Mouse (Mus musculus): ENCODE measurements at regions not wholly inside any gene's neighbourhood (a gene's known extent, or its start where the extent isn't known, plus 50 kb on each side); places are given as distances from the start of the nearest gene placed in this dataset.

DNA sequence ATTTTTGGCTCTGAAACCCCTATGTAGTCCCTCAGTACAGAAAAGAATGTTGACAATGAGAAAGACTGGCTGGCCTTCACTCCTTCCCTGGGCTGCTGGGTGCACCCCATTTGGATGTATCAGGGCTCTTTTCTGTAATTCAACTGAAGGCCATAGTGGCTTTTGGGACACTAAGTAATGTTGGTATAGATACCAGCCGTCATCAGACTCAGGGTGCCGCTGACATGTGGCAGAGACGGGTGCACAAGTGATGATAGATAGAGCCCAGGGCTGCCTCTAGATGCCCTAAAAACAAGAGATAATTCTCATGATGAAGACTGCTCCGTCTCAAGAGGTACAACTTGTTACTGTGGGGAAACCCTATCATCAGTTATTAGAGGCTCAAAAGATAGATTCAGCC is 156.7 kb upstream of the Gcfc2 start:
- TF ChIP-seq CTCF (IDR thresholded peaks at IDR 0.05; ENCODE audit: low read depth, low read length): no peak
- TF ChIP-seq POLR2A (IDR thresholded peaks at IDR 0.05; ENCODE audit: insufficient read depth, low read length): no peak
- TF ChIP-seq EP300 (IDR thresholded peaks at IDR 0.05; ENCODE audit: insufficient read depth, low read depth, low read length): no peak
- Histone ChIP-seq H3K4me1 (ENCODE audit: control insufficient read depth, insufficient read depth, low read length) (no peaks in the 10 kb centered on the region), H3K9me3 (replicated peaks; ENCODE audit: control insufficient read depth, insufficient read depth, low read length, poor library complexity, severe bottlenecking) (no peaks in the 10 kb centered on the region), H3K27ac (ENCODE audit: insufficient read depth, low read length) (no peak overlapping the region), H3K9ac (ENCODE audit: low read depth, poor library complexity, severe bottlenecking) (no peak overlapping the region), H3K27me3 (ENCODE audit: control insufficient read depth, insufficient read depth, low read length, poor library complexity, severe bottlenecking) (no peaks in the 10 kb centered on the region), H3K4me3 (ENCODE audit: low read depth, low read length) (no peak overlapping the region), H3K36me3 (ENCODE audit: control insufficient read depth, insufficient read depth, low read length, poor library complexity, severe bottlenecking) (no peaks in the 10 kb centered on the region)

GRCm38 (mm10) chr6:81768669-81769537 is 154.6 kb upstream of the Gcfc2 start:
- Histone ChIP-seq H3K27ac (ENCODE audit: insufficient read depth, low read length) (no peak overlapping the region), H3K9ac (ENCODE audit: low read depth, poor library complexity, severe bottlenecking) (no peak overlapping the region), H3K9me3 (replicated peaks; ENCODE audit: control insufficient read depth, insufficient read depth, low read length, poor library complexity, severe bottlenecking) (no peaks in the 10 kb centered on the region), H3K27me3 (ENCODE audit: control insufficient read depth, insufficient read depth, low read length, poor library complexity, severe bottlenecking) (no peaks in the 10 kb centered on the region), H3K4me3 (ENCODE audit: low read depth, low read length) (no peak overlapping the region), H3K36me3 (ENCODE audit: control insufficient read depth, insufficient read depth, low read length, poor library complexity, severe bottlenecking) (no peaks in the 10 kb centered on the region), H3K4me1 (ENCODE audit: control insufficient read depth, insufficient read depth, low read length) (no peaks in the 10 kb centered on the region)
- TF ChIP-seq EP300 (IDR thresholded peaks at IDR 0.05; ENCODE audit: insufficient read depth, low read depth, low read length): no peak
- TF ChIP-seq CTCF (IDR thresholded peaks at IDR 0.05; ENCODE audit: low read depth, low read length): no peak
- TF ChIP-seq POLR2A (IDR thresholded peaks at IDR 0.05; ENCODE audit: insufficient read depth, low read length): no peak

- no peak overlapping the region for H3K9ac ChIP-seq (ENCODE audit: low read depth, poor library complexity, severe bottlenecking)
- no peaks in the 10 kb centered on the region for H3K27me3 ChIP-seq (ENCODE audit: control insufficient read depth, insufficient read depth, low read length, poor library complexity, severe bottlenecking)
- no peak overlapping the region for H3K4me3 ChIP-seq (ENCODE audit: low read depth, low read length)
- no peaks in the 10 kb centered on the region for H3K9me3 ChIP-seq (replicated peaks; ENCODE audit: control insufficient read depth, insufficient read depth, low read length, poor library complexity, severe bottlenecking)
- H3K27ac ChIP-seq (ENCODE audit: insufficient read depth, low read length): no peak overlapping the region
- no peaks in the 10 kb centered on the region for H3K4me1 ChIP-seq (ENCODE audit: control insufficient read depth, insufficient read depth, low read length)
- H3K36me3 ChIP-seq (ENCODE audit: control insufficient read depth, insufficient read depth, low read length, poor library complexity, severe bottlenecking): no peaks in the 10 kb centered on the region
- TF ChIP-seq POLR2A (IDR thresholded peaks at IDR 0.05; ENCODE audit: insufficient read depth, low read length) (no peak), EP300 (IDR thresholded peaks at IDR 0.05; ENCODE audit: insufficient read depth, low read depth, low read length) (no peak), CTCF (IDR thresholded peaks at IDR 0.05; ENCODE audit: low read depth, low read length) (no peak)
Observed at GRCm38 (mm10) chr6:81770301-81770700, 153.2 kb upstream of the Gcfc2 start.

DNA sequence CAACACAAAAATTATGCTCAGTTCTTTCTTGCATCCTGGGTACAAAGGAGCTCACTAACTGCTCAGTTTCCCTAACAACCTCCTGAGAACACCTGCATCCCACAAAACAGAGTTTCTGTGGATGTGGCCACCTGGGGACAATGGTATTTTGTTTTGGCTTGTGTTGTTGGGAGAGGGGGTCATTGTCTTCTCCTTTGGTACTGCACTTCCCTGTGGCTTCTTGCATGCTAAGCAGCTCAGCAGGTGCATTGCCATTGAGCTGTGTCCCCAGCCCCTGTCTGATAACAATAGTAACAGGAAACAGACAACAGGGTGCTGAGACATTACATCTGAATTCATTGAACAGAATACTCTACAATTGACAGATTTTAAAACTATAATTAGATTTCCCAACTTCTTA is 151.6 kb upstream of the Gcfc2 start:
- H3K9ac ChIP-seq (ENCODE audit: low read depth, poor library complexity, severe bottlenecking): no peak overlapping the region
- TF ChIP-seq EP300 (IDR thresholded peaks at IDR 0.05; ENCODE audit: insufficient read depth, low read depth, low read length) (peak; percentile 80; the same call in 1 of the 2 replicates), POLR2A (IDR thresholded peaks at IDR 0.05; ENCODE audit: insufficient read depth, low read length) (no peak)
- H3K36me3 ChIP-seq (ENCODE audit: control insufficient read depth, insufficient read depth, low read length, poor library complexity, severe bottlenecking): no peaks in the 10 kb centered on the region
- H3K27ac ChIP-seq (ENCODE audit: insufficient read depth, low read length): no peak overlapping the region
- no peak overlapping the region for H3K4me3 ChIP-seq (ENCODE audit: low read depth, low read length)
- no peaks in the 10 kb centered on the region for H3K9me3 ChIP-seq (replicated peaks; ENCODE audit: control insufficient read depth, insufficient read depth, low read length, poor library complexity, severe bottlenecking)
- no peaks in the 10 kb centered on the region for H3K4me1 ChIP-seq (ENCODE audit: control insufficient read depth, insufficient read depth, low read length)
- no peaks in the 10 kb centered on the region for H3K27me3 ChIP-seq (ENCODE audit: control insufficient read depth, insufficient read depth, low read length, poor library complexity, severe bottlenecking)

GRCm38 (mm10) chr6:81782131-81782530 is 141.3 kb upstream of the Gcfc2 start:
- Histone ChIP-seq H3K9me3 (replicated peaks; ENCODE audit: control insufficient read depth, insufficient read depth, low read length, poor library complexity, severe bottlenecking) (no peaks in the 10 kb centered on the region), H3K4me1 (ENCODE audit: control insufficient read depth, insufficient read depth, low read length) (no peaks in the 10 kb centered on the region), H3K27me3 (ENCODE audit: control insufficient read depth, insufficient read depth, low read length, poor library complexity, severe bottlenecking) (no peaks in the 10 kb centered on the region), H3K36me3 (ENCODE audit: control insufficient read depth, insufficient read depth, low read length, poor library complexity, severe bottlenecking) (no peaks in the 10 kb centered on the region), H3K4me3 (ENCODE audit: low read depth, low read length) (no peak overlapping the region), H3K27ac (ENCODE audit: insufficient read depth, low read length) (no peak overlapping the region), H3K9ac (ENCODE audit: low read depth, poor library complexity, severe bottlenecking) (no peak overlapping the region)
- TF ChIP-seq POLR2A (IDR thresholded peaks at IDR 0.05; ENCODE audit: insufficient read depth, low read length) (no peak), CTCF (IDR thresholded peaks at IDR 0.05; ENCODE audit: low read depth, low read length) (no peak), EP300 (IDR thresholded peaks at IDR 0.05; ENCODE audit: insufficient read depth, low read depth, low read length) (no peak)

DNA sequence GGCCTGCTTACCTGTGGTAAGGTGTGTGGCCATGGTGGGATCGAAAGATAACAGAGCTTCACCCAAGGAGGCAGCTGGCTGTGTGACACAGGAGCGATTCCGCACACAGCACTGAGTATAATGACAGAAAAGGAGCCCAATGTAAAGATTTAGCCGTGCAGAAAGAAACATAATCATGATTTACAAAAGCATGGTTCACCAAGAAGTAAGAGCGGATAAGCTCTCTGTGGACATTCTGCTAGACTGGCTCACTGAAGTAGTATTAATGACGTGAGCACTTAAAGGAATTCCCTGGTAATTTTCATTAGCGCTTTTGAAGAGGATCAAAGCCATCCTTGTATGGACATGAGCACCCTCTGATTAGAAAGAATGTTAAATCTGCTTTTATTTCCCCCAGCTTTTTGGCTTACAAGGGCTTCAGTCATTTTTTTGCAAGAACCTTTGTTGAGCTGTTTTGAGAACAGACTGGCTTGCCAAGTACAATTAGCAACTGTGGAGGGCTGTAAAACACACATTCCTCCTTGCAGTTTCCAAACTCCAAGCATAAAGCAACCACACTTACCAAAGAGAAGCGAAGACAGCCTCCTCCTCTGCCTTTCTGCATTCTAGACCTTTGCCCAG is 140.5 kb upstream of the Gcfc2 start:
- TF ChIP-seq EP300 (IDR thresholded peaks at IDR 0.05; ENCODE audit: insufficient read depth, low read depth, low read length): no peak
- TF ChIP-seq CTCF (IDR thresholded peaks at IDR 0.05; ENCODE audit: low read depth, low read length): no peak
- TF ChIP-seq POLR2A (IDR thresholded peaks at IDR 0.05; ENCODE audit: insufficient read depth, low read length): no peak
- no peak overlapping the region for H3K27ac ChIP-seq (ENCODE audit: insufficient read depth, low read length)

More for the DNA sequence above, 140.5 kb upstream of the Gcfc2 start:
- Histone ChIP-seq H3K9ac (ENCODE audit: low read depth, poor library complexity, severe bottlenecking) (no peak overlapping the region), H3K36me3 (ENCODE audit: control insufficient read depth, insufficient read depth, low read length, poor library complexity, severe bottlenecking) (no peaks in the 10 kb centered on the region), H3K4me1 (ENCODE audit: control insufficient read depth, insufficient read depth, low read length) (no peaks in the 10 kb centered on the region), H3K27me3 (ENCODE audit: control insufficient read depth, insufficient read depth, low read length, poor library complexity, severe bottlenecking) (no peaks in the 10 kb centered on the region), H3K9me3 (replicated peaks; ENCODE audit: control insufficient read depth, insufficient read depth, low read length, poor library complexity, severe bottlenecking) (no peaks in the 10 kb centered on the region), H3K4me3 (ENCODE audit: low read depth, low read length) (no peak overlapping the region)

Data from ES-Bruce4 (cell line).